Mouse (Mus musculus): Measurements from ENCODE around the gene Trio.

GRCm38 (mm10) chr15:27688041-27688651 is 337.5 kb downstream of the Trio start:
- TF ChIP-seq CTCF (IDR thresholded peaks at IDR 0.05; ENCODE audit: control insufficient read depth, insufficient read depth, low read length) (no peak), POLR2A (IDR thresholded peaks at IDR 0.05; ENCODE audit: borderline replicate concordance, control insufficient read depth, low read depth, low read length) (no peak)
